Mouse (Mus musculus): Measurements from ENCODE around the gene Edar.

Gene Edar

DNA sequence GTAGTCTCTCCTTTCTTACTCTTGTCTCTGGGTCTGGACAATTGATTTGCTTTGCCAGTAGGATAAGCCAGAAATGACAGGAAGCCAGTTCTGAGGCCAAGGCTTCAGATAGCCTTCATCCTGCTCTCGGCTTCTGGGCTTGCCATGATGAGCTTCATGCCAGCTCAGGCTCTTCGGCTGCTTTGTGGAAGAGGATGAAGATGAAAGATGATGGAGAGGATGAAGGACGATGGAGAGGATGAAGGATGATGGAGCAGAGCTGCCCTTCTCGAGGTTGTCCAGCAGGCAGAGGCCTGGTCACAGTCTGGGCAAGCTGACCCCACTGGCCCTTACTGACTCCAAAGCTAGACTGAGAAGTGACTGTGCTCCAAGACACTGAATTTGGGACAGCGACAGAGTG, 75.3 kb downstream of the Edar start:
- DNase-seq, result no peak

DNA sequence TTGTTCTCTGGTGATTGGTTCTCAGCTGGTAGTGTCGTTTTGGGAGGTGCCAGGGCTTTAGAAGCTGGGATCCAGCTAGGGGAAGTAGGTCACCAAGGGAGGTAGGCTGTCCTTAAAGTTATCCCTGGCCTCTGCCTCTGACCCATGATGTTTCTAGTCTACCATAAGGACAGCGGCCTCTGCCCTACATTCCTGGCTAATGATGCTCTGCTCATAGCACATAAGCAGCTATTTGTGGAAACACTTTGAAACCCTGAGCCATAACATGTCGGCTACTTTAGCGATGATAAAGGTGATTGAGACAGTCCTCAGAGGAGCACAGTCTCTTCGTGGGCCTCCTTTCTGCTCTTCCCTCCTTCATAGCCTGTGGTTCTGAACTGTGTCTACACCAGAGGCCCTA, 79.6 kb downstream of the Edar start:
- DNase-seq, result no peak

DNA sequence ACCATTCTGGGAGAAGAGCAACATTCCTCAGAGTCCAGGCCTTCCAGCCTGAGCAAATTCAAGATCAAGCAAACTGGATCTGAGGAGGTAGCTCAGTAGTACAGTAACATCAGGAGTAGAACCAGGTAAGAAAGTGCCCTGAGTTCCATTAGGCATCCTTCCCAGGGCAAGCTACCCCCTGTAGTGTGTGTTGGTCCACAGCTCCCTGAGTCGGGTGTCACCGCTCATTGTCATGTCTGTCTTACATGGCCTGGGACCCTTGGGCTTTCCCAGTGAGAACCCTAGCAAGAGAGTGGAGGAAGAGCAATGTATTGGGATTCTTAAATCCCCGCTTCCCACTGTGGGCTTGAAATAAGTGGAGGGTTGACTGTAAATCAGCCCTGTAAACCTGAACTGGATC, 80.3 kb downstream of the Edar start:
- DNase-seq, result no peak

DNA sequence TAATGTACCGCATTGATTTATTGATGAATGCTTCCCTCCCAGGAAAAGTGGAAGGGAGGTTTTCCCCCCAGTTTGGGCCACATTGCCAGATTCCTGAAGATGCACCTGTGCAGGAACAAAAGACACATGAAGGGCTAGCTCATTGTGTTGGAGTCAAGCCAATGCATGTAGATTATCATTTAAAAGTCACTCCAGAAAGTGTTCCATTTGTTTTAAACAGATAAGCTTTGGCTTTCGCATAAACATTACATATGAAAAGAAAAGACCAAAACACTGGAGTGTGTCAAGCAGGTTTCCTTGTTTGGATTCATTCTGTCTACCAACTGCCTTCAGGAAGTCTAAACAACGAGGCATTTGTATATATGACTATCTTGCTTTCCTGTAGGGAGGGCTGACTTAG, 81.0 kb downstream of the Edar start:
- no peak for DNase-seq

DNA sequence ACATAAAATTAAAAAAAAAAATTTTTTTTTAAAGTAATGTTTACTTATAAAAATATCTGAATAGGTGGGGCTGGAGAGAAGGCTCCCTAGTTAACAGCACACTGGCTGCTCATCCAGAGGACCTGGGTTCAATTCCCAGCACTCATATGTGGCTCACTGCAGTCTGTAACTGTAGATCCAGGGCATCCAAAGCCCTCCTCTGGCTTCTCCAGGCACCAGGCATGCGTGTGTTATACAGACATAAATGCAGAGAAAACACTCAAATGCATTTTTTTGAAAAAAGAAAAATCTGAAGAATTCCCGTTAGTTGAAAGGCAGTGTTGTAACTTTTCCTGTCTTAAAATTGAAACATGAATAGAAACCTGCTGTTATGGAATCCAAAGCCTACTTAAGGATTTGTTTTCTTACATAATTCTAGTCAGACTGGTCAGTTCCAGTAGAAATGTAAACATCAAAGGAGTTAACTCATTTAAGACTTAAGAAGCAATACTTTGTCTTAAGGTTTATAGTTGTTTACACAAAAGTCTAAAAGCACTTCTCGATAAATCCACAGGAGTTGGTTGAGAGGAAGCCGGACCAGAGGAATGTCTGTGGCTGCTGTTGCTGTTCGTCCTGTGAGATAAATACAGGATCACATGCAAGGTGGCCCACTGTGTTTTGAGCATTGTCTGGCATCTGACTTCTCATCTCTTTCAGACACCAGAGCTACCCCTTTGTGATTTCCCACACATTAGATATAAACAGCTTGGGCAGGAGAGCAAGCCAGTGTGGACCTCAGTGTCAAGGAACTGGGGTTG, 89.8 kb downstream of the Edar start:
- DNase-seq, result no peak

DNA sequence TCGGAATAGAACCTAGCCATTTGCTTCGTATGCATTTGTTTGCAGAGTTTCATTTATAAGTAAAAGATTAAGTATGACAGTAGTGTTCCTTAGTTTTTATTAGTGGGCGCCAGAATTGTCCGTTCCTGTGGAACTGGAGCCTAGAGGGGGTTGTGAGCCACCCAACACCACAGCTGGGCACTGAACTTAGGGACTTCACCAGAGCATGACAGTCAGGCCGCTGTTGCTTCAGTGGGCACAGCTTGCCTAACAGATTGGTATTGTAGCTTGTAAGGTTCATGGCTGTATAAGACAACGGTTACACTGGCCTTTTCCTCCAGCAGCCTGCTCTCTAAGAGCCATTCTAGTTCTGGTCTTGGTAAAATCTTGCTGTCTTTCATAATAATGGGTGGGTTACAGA, 114.9 kb downstream of the Edar start:
- no peak for DNase-seq

DNA sequence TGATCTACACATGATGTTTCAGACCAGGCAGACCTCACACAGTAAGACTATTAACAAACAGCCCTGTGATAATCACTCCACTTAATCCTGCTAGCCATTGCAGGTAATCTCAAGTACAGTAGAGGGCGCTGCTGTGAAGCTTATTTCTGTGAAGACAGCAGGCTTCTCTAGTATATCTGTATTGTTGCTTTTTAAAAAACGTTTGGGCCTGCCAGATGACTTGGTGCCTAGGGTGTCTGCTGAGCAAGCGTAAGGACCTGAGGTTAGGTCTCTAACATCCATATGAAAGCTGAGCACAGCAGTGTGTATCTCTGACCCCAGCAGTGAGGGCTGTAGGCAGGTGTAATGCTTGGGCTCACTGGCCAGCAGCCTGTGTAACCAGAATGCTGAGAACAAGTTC, 115.6 kb downstream of the Edar start:
- peak; percentile 13 to 14 for DNase-seq

DNA sequence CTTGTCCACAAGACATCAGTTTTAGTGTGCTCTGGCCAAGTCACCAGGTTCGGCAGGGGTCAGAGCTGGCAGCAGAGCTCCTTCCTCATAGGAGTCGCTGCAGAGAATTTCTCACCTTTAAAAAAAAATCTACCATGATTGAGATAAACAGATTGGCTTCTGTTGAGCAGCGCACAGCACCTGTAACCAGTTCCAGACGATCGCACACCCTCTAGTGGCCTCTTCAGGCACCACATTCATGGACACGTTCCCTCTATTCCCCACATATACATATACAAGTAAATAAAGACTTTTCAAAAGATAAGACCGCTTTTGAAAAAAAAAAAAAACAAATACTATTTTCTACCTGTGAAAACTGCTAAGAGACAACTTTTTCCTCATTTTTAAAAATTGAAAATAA, 116.4 kb downstream of the Edar start:
- DNase-seq, result peak; percentile 44 to 45

DNA sequence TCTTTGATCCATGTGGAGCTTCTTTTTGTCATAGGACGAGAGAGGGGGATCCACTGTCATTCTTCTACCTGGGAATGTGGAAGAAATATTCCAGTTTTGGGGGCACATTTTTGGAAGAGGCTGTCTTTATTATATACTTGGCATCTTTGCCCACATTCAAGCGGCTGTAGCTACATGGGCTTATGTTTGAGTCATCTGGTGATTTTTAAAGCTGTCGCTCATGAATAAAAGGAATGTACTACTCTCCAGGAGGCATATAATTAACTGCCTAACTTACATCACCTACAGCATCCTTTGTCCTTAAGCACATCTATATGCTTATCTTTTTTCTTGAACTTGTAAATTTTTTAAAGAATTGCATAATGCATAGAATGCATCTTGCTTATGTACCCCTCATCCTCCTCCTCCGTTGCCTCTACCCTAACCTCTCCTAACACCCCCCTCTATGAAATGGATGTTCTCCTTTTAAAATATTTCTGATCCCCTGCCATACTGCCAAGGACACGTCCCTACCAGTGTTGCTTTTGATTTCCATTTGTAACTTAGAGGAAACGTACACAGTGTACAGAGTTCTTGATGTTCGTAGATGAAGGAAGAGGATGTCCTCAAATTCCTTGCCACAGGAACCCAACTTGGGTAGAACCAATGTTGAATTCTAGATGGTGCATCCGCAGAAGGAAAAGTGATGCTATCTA, 120.6 kb downstream of the Edar start:
- DNase-seq, result no peak
